Mouse (Mus musculus) forebrain, embryonic 14.5 days (tissue): ENCODE measurements around the gene Nr6a1. TPM values are rescaled to one million over a fixed set of nuclear protein-coding genes. Genes with fewer than 3 reads are reported as not detected.
A peak's percentile ranks its signal among the peaks of the same experiment; 100 is the strongest.

Experiments
- ATAC-seq: fragments of 200-750 bp; cut with Nextera tagmentation; 2 replicates; pipeline ENCODE4 v1.8.0; 2017; ENCODE audit warnings: mild to moderate bottlenecking, moderate library complexity
- DNase-seq: peaks from one replicate; pipeline ENCODE4 v3.0.0-alpha.2; 2015; ENCODE audit warnings: low spot score
- H3K27ac ChIP-seq: fragments of 300-500 bp; sonication (generic); 2 replicates; pipeline ENCODE4 v1.5.1; 2014; ENCODE audit warnings: low read depth, mild to moderate bottlenecking, control low read depth, low read length, moderate library complexity
- H3K27me3 ChIP-seq: fragments of 300-500 bp; sonication (generic); replicated peaks from 2 replicates; pipeline ENCODE4 v1.6.1; 2014; ENCODE audit warnings: low read length, control low read depth, mixed read lengths; ENCODE audit not compliant: control insufficient read depth, insufficient read depth
- H3K36me3 ChIP-seq: fragments of 300-500 bp; sonication (generic); 2 replicates; pipeline ENCODE4 v1.6.1; 2014; ENCODE audit warnings: low read length, control low read depth; ENCODE audit not compliant: control insufficient read depth, insufficient read depth
- H3K4me1 ChIP-seq: fragments of 300-500 bp; sonication (generic); 2 replicates; pipeline ENCODE4 v1.6.1; 2014; ENCODE audit warnings: antibody characterized with exemption, low read length, control low read depth; ENCODE audit not compliant: control insufficient read depth, insufficient read depth
- H3K4me2 ChIP-seq: fragments of 300-500 bp; sonication (generic); 2 replicates; pipeline ENCODE4 v1.6.1; 2014; ENCODE audit warnings: mild to moderate bottlenecking, control low read depth, low read length
- H3K4me3 ChIP-seq: fragments of 300-500 bp; sonication (generic); 2 replicates; pipeline ENCODE4 v1.5.1; 2014; ENCODE audit warnings: low read depth, low read length, control low read depth
- H3K9ac ChIP-seq: fragments of 300-500 bp; sonication (generic); 2 replicates; pipeline ENCODE4 v1.6.1; 2014; ENCODE audit warnings: mild to moderate bottlenecking, low read length, control low read depth, moderate library complexity
- H3K9me3 ChIP-seq: fragments of 300-500 bp; sonication (generic); replicated peaks from 2 replicates; pipeline ENCODE4 v1.6.1; 2016; ENCODE audit warnings: low read length, control low read depth, mixed read lengths; ENCODE audit not compliant: control insufficient read depth
- WGBS: fragments of 180-500 bp; shearing (Covaris S2); extraction: QIAGEN DNeasy Blood & Tissue Kit; methylation state at CpG from one replicate; pipeline ENCODE4 v1.1.7; 2014; 5-methylcytosine and 5-hydroxymethylcytosine counted together
- polyA plus RNA-seq: library from polyadenylated mRNA; unstranded; fragments of >200 nt; fragmentation: Nextera tagmentation; extraction: Ambion mirVana; gene quantifications from 2 replicates; pipeline ENCODE4 v1.2.1, GENCODE M21; 2014

Gene Nr6a1
- polyA plus RNA-seq, 1 experiment from 2014 or later = 0.67 TPM

GRCm38 (mm10) chr2:38941898-38942297, 14.4 kb upstream of the Nr6a1 start:
- Histone ChIP-seq H3K27me3 (no peaks in the 10 kb centered on the region), H3K4me2 (no peak overlapping the region)
- no peak for ATAC-seq

GRCm38 (mm10) chr2:38941426-38941825, 13.9 kb upstream of the Nr6a1 start:
- Histone ChIP-seq H3K9ac (no peak overlapping the region), H3K4me2 (no peak overlapping the region), H3K36me3 (no peaks in the 10 kb centered on the region), H3K27ac (no peak overlapping the region), H3K4me1 (no peaks in the 10 kb centered on the region), H3K27me3 (no peaks in the 10 kb centered on the region), H3K9me3 (no peaks in the 10 kb centered on the region), H3K4me3 (no peak overlapping the region)
- ATAC-seq = no peak
- no peak for DNase-seq
- 85% methylated on average over 14 of the region's 14 CpGs for WGBS

More at GRCm38 (mm10) chr2:38941898-38942297, 14.4 kb upstream of the Nr6a1 start:
- 95% methylated on average over 2 of the region's 2 CpGs for WGBS
- H3K9ac ChIP-seq = no peak overlapping the region
- DNase-seq = no peak
- H3K4me3 ChIP-seq = no peak overlapping the region
- no peak overlapping the region for H3K27ac ChIP-seq
- H3K9me3 ChIP-seq = no peaks in the 10 kb centered on the region
- H3K4me1 ChIP-seq = no peaks in the 10 kb centered on the region
- no peaks in the 10 kb centered on the region for H3K36me3 ChIP-seq

GRCm38 (mm10) chr2:38939047-38939446, 11.6 kb upstream of the Nr6a1 start:
- H3K4me3 ChIP-seq = no peak overlapping the region
- DNase-seq = no peak
- WGBS = 70% methylated on average over 2 of the region's 2 CpGs

GRCm38 (mm10) chr2:38938007-38938406, 10.5 kb upstream of the Nr6a1 start:
- no peak overlapping the region for H3K4me3 ChIP-seq
- H3K4me2 ChIP-seq = no peak overlapping the region
- H3K36me3 ChIP-seq = no peaks in the 10 kb centered on the region
- 82% methylated on average over 1 of the region's 1 CpGs for WGBS
- H3K27me3 ChIP-seq = no peaks in the 10 kb centered on the region
- no peaks in the 10 kb centered on the region for H3K4me1 ChIP-seq
- H3K9me3 ChIP-seq = no peaks in the 10 kb centered on the region
- no peak for DNase-seq
- H3K27ac ChIP-seq = no peak overlapping the region
- no peak overlapping the region for H3K9ac ChIP-seq
- ATAC-seq = no peak

More at GRCm38 (mm10) chr2:38939047-38939446, 11.6 kb upstream of the Nr6a1 start:
- Histone ChIP-seq H3K27ac (no peak overlapping the region), H3K4me2 (no peak overlapping the region), H3K9ac (no peak overlapping the region), H3K4me1 (no peaks in the 10 kb centered on the region), H3K9me3 (no peaks in the 10 kb centered on the region), H3K27me3 (no peaks in the 10 kb centered on the region), H3K36me3 (no peaks in the 10 kb centered on the region)
- ATAC-seq = no peak

- Histone ChIP-seq H3K4me3 (no peak overlapping the region), H3K4me1 (no peaks in the 10 kb centered on the region), H3K4me2 (no peak overlapping the region), H3K36me3 (no peaks in the 10 kb centered on the region), H3K9me3 (no peaks in the 10 kb centered on the region), H3K27ac (no peak overlapping the region), H3K9ac (no peak overlapping the region), H3K27me3 (no peaks in the 10 kb centered on the region)
- no peak for DNase-seq
- 65% methylated on average over 3 of the region's 3 CpGs for WGBS
- ATAC-seq = no peak
Observed at GRCm38 (mm10) chr2:38937396-38937795, 9.9 kb upstream of the Nr6a1 start.

- Histone ChIP-seq H3K9me3 (no peaks in the 10 kb centered on the region), H3K4me3 (no peak overlapping the region), H3K36me3 (no peaks in the 10 kb centered on the region), H3K9ac (no peak overlapping the region), H3K4me1 (peaks cover 3% of the 10 kb centered on the region; the same call in 1 of the 2 replicates), H3K27ac (no peak overlapping the region), H3K27me3 (no peaks in the 10 kb centered on the region), H3K4me2 (no peak overlapping the region)
- no peak for ATAC-seq
- no peak for DNase-seq
- WGBS = 72% methylated on average over 9 of the region's 9 CpGs
Observed at GRCm38 (mm10) chr2:38936721-38937378, 9.4 kb upstream of the Nr6a1 start.

- Histone ChIP-seq H3K4me3 (no peak overlapping the region), H3K9ac (no peak overlapping the region), H3K27ac (no peak overlapping the region), H3K4me1 (peaks cover 5% of the 10 kb centered on the region; the same call in 1 of the 2 replicates), H3K4me2 (no peak overlapping the region), H3K27me3 (no peaks in the 10 kb centered on the region), H3K9me3 (no peaks in the 10 kb centered on the region), H3K36me3 (no peaks in the 10 kb centered on the region)
- 53% methylated on average over 5 of the region's 5 CpGs for WGBS
- DNase-seq (no peak), ATAC-seq (no peak)
Observed at GRCm38 (mm10) chr2:38934936-38935335, 7.4 kb upstream of the Nr6a1 start.

GRCm38 (mm10) chr2:38933931-38934330, 6.4 kb upstream of the Nr6a1 start:
- WGBS = 19% methylated on average over 2 of the region's 2 CpGs
- Histone ChIP-seq H3K4me1 (peaks cover 5% of the 10 kb centered on the region; the same call in 1 of the 2 replicates), H3K9me3 (no peaks in the 10 kb centered on the region), H3K4me2 (no peak overlapping the region), H3K27me3 (no peaks in the 10 kb centered on the region), H3K36me3 (no peaks in the 10 kb centered on the region), H3K4me3 (no peak overlapping the region), H3K9ac (0 out of 2 replicates have a peak overlapping the region, but pooled peaks have one; percentile 8), H3K27ac (no peak overlapping the region)
- no peak for DNase-seq
- ATAC-seq = no peak

- ATAC-seq (peak; percentile 72), DNase-seq (peak; percentile 71)
- 9% methylated on average over 29 of the region's 32 CpGs for WGBS
- H3K27me3 ChIP-seq = no peaks in the 10 kb centered on the region
- no peak within 1 kb of the TSS for H3K27ac ChIP-seq
- H3K4me3 ChIP-seq = peak within 1 kb of the TSS; percentile 32
- H3K9ac ChIP-seq = peak within 1 kb of the TSS; percentile 59
- H3K4me2 ChIP-seq = peak within 1 kb of the TSS; percentile 72
- peaks cover 5% of the 10 kb centered on the region; the same call in 1 of the 2 replicates for H3K4me1 ChIP-seq
- no peaks in the 10 kb centered on the region for H3K36me3 ChIP-seq
- H3K9me3 ChIP-seq = no peaks in the 10 kb centered on the region
Observed at GRCm38 (mm10) chr2:38931851-38932667, 4.6 kb upstream of the Nr6a1 start, which contains the start of gene Olfml2a. TSS of gene Olfml2a (plus strand) at chr2:38931978.
